Mouse (Mus musculus): Measurements from ENCODE around the gene Cab39.

Gene Cab39

GRCm38 (mm10) chr1:85845476-85845875 is 52.2 kb downstream of the Cab39 start:
- no peak for DNase-seq (ENCODE audit: low spot score in 2 of 2)

- no peak for DNase-seq (ENCODE audit: low spot score in 2 of 2)
Measured at GRCm38 (mm10) chr1:85849016-85849415, 55.8 kb downstream of the Cab39 start.

- no peak for DNase-seq (ENCODE audit: low spot score in 2 of 2)
Measured at GRCm38 (mm10) chr1:85850851-85851250, 57.6 kb downstream of the Cab39 start.

GRCm38 (mm10) chr1:85852996-85853689 is 59.9 kb downstream of the Cab39 start:
- peak; percentile 51 to 68 for DNase-seq (ENCODE audit: low spot score in 2 of 2)

- no peak for DNase-seq (ENCODE audit: low spot score in 2 of 2)
Measured at GRCm38 (mm10) chr1:85853865-85854264, 60.6 kb downstream of the Cab39 start.

GRCm38 (mm10) chr1:85854475-85854874 is 61.2 kb downstream of the Cab39 start:
- peak in 1 of 2 experiments; percentile 11 for DNase-seq (ENCODE audit: low spot score in 2 of 2)

GRCm38 (mm10) chr1:85856266-85856665 is 63.0 kb downstream of the Cab39 start:
- no peak for DNase-seq (ENCODE audit: low spot score in 2 of 2)

- DNase-seq (ENCODE audit: low spot score in 2 of 2), result no peak
Measured at GRCm38 (mm10) chr1:85857261-85857754, 64.1 kb downstream of the Cab39 start.

- peak in 1 of 2 experiments; percentile 32 for DNase-seq (ENCODE audit: low spot score in 2 of 2)
Measured at GRCm38 (mm10) chr1:85864383-85864782, 71.1 kb downstream of the Cab39 start.

- DNase-seq (ENCODE audit: low spot score in 2 of 2), result no peak
Measured at GRCm38 (mm10) chr1:85870001-85870400, 76.8 kb downstream of the Cab39 start.

GRCm38 (mm10) chr1:85870546-85870945 is 77.3 kb downstream of the Cab39 start:
- no peak for DNase-seq (ENCODE audit: low spot score in 2 of 2)

GRCm38 (mm10) chr1:85882003-85882402 is 88.8 kb downstream of the Cab39 start:
- no peak for DNase-seq (ENCODE audit: low spot score in 2 of 2)

- no peak for DNase-seq (ENCODE audit: low spot score in 2 of 2)
Measured at GRCm38 (mm10) chr1:85887221-85887620, 94.0 kb downstream of the Cab39 start.

GRCm38 (mm10) chr1:85894231-85894747 is 101.0 kb downstream of the Cab39 start, which contains the start of gene Itm2c:
TSS of gene Itm2c (plus strand) at chr1:85894281.
- DNase-seq (ENCODE audit: low spot score in 2 of 2), result peak; percentile 77 to 79

GRCm38 (mm10) chr1:85894748-85895360 is 101.6 kb downstream of the Cab39 start:
- peak; percentile 37 to 43 for DNase-seq (ENCODE audit: low spot score in 2 of 2)

- peak; percentile 12 to 41 for DNase-seq (ENCODE audit: low spot score in 2 of 2)
Measured at GRCm38 (mm10) chr1:85895391-85895837, 102.2 kb downstream of the Cab39 start.

- DNase-seq (ENCODE audit: low spot score in 2 of 2), result no peak
Measured at GRCm38 (mm10) chr1:85896110-85896509, 102.9 kb downstream of the Cab39 start.

GRCm38 (mm10) chr1:85896781-85897700 is 103.8 kb downstream of the Cab39 start:
- DNase-seq (ENCODE audit: low spot score in 2 of 2), result no peak

- DNase-seq (ENCODE audit: low spot score in 2 of 2), result no peak
Measured at GRCm38 (mm10) chr1:85897901-85898760, 104.9 kb downstream of the Cab39 start.

- no peak for DNase-seq (ENCODE audit: low spot score in 2 of 2)
Measured at GRCm38 (mm10) chr1:85898761-85899387, 105.6 kb downstream of the Cab39 start.

Data from thymus, postnatal 10 days (tissue).